Mouse (Mus musculus): ENCODE results near the gene Rnf166.

DNA sequence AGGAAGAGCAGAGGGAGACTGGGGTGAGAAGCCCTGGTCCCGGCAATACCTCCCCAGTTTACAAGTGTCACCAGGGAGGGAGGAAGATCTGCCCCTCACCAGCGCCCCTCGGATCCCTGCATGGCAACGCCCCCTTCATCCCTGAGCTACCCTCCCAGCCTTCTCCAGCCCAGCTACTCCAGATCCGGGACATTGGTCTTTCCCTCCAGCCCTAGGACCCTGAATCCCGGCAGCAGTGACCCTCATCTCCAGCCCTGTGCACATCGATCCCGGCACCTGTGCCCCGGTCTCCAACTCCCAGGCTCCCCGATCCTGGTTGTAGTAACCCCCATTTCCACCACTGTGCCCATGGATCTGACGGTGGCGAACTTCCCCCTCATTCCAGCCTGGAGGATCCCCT lies 33.1 kb downstream of the Rnf166 start:
- TF ChIP-seq CTCF (IDR thresholded peaks at IDR 0.05; ENCODE audit: borderline replicate concordance, insufficient read depth, low read length) (no peak), POLR2A (IDR thresholded peaks at IDR 0.05; ENCODE audit: low read depth, low read length) (no peak)
